Mouse (Mus musculus) MEL (cell line): ENCODE measurements at regions not wholly inside any gene's neighbourhood (a gene's known extent, or its start where the extent isn't known, plus 50 kb on each side); places are given as distances from the start of the nearest gene placed in this dataset.

Source experiments
- DNase-seq: peaks from one replicate; pipeline ENCODE4 v3.0.0; 2011; ENCODE audit warnings: low read depth, low spot score
- H3K27ac ChIP-seq: 2 replicates; pipeline ENCODE4 v1.5.1; 2012; ENCODE audit warnings: low read depth, mild to moderate bottlenecking, control low read depth, low read length, moderate library complexity; ENCODE audit not compliant: control insufficient read depth
- H3K27me3 ChIP-seq, 2 experiments: fragments of 150-350 bp in 1 of 2; sonication (generic) in 1 of 2; 2 replicates each; pipeline ENCODE4 v1.6.1; 2012; ENCODE audit warnings: low read length in 2 of 2, mild to moderate bottlenecking in 2 of 2, improper control_type of control experiment in 1 of 2, moderate library complexity in 1 of 2; ENCODE audit not compliant: insufficient read depth in 2 of 2, control insufficient read depth in 1 of 2
- H3K36me3 ChIP-seq, 2 experiments: 2 replicates each; pipeline ENCODE4 v1.6.1; 2012 to 2014; ENCODE audit warnings: low read length in 2 of 2, improper control_type of control experiment in 1 of 2, inconsistent platforms in 1 of 2, mild to moderate bottlenecking in 1 of 2; ENCODE audit not compliant: insufficient read depth in 2 of 2, control insufficient read depth in 1 of 2
- H3K4me1 ChIP-seq, 2 experiments: fragments of 150-350 bp in 1 of 2; sonication (generic) in 1 of 2; 2 replicates each; pipeline ENCODE4 v1.6.1; 2012; ENCODE audit warnings: low read length in 2 of 2, improper control_type of control experiment in 1 of 2, mild to moderate bottlenecking in 1 of 2; ENCODE audit not compliant: insufficient read depth in 2 of 2, control insufficient read depth in 1 of 2
- H3K4me3 ChIP-seq, 2 experiments: fragments of 150-350 bp in 1 of 2; sonication (generic) in 1 of 2; 2 replicates each; pipeline ENCODE4 v1.5.1; 2012; ENCODE audit warnings: low read depth in 2 of 2, low read length in 2 of 2, mild to moderate bottlenecking in 2 of 2, moderate library complexity in 2 of 2, control low read depth in 1 of 2, improper control_type of control experiment in 1 of 2; ENCODE audit not compliant: control insufficient read depth in 1 of 2, insufficient read depth in 1 of 2
- H3K79me2 ChIP-seq: 2 replicates; pipeline ENCODE4 v1.6.1; 2012; ENCODE audit warnings: mild to moderate bottlenecking, low read length, moderate library complexity; ENCODE audit not compliant: control insufficient read depth, poor library complexity, insufficient read depth
- H3K9ac ChIP-seq: 2 replicates; pipeline ENCODE4 v1.6.1; 2012; ENCODE audit warnings: low read depth, mild to moderate bottlenecking, control low read depth, low read length, moderate library complexity; ENCODE audit not compliant: control insufficient read depth, poor library complexity, severe bottlenecking
- H3K9me3 ChIP-seq: fragments of 150-350 bp; sonication (generic); replicated peaks from 2 replicates; pipeline ENCODE4 v1.6.1; 2012; ENCODE audit warnings: mild to moderate bottlenecking, low read length, improper control_type of control experiment, moderate library complexity; ENCODE audit not compliant: insufficient read depth
- BHLHE40 ChIP-seq: IDR thresholded peaks from 2 replicates; pipeline ENCODE4 v1.6.1; 2012; ENCODE audit warnings: low read depth, mild to moderate bottlenecking, inconsistent platforms, low read length, improper control_type of control experiment, borderline replicate concordance
- EP300 ChIP-seq, 2 experiments: IDR thresholded peaks; 2 replicates each; pipeline ENCODE4 v1.6.1; 2011; ENCODE audit warnings: improper control_type of control experiment in 2 of 2, low read length in 2 of 2, low read depth in 1 of 2, mild to moderate bottlenecking in 1 of 2
- GATA1 ChIP-seq: IDR thresholded peaks from 2 replicates; pipeline ENCODE4 v1.6.1; 2011; ENCODE audit warnings: low read depth, low read length, improper control_type of control experiment
- KAT2A ChIP-seq: conservative IDR thresholded peaks from 2 replicates; pipeline ENCODE4 v1.6.1; 2012; ENCODE audit warnings: low read depth, low read length, improper control_type of control experiment, inconsistent platforms
- MAZ ChIP-seq: IDR thresholded peaks from 2 replicates; pipeline ENCODE4 v1.6.1; 2012; ENCODE audit warnings: low read depth, mild to moderate bottlenecking, inconsistent platforms, low read length, improper control_type of control experiment
- MYC ChIP-seq: IDR thresholded peaks from 2 replicates; pipeline ENCODE4 v1.6.1; 2011; ENCODE audit warnings: low read depth, mild to moderate bottlenecking, low read length, improper control_type of control experiment, moderate library complexity
- NELFE ChIP-seq: IDR thresholded peaks from 2 replicates; pipeline ENCODE4 v1.6.1; 2011; ENCODE audit warnings: low read depth, low read length, improper control_type of control experiment
- NRF1 ChIP-seq: IDR thresholded peaks from 2 replicates; pipeline ENCODE4 v1.6.1; 2014; ENCODE audit warnings: low read depth, mild to moderate bottlenecking, inconsistent platforms, low read length, improper control_type of control experiment, moderate library complexity; ENCODE audit not compliant: poor library complexity, insufficient read depth, severe bottlenecking
- SIN3A ChIP-seq: IDR thresholded peaks from 2 replicates; pipeline ENCODE4 v1.6.1; 2012; ENCODE audit warnings: low read length, improper control_type of control experiment, inconsistent platforms
- TAL1 ChIP-seq: IDR thresholded peaks from 2 replicates; pipeline ENCODE4 v1.6.1; 2012; ENCODE audit warnings: mild to moderate bottlenecking, inconsistent platforms, low read length, moderate library complexity, mixed read lengths
- TBP ChIP-seq: IDR thresholded peaks from 2 replicates; pipeline ENCODE4 v1.8.0; 2011; ENCODE audit warnings: low read depth, low read length, improper control_type of control experiment
- UBTF ChIP-seq: IDR thresholded peaks from 2 replicates; pipeline ENCODE4 v1.6.1; 2012; ENCODE audit warnings: low read depth, mild to moderate bottlenecking, inconsistent platforms, low read length, improper control_type of control experiment, moderate library complexity, borderline replicate concordance; ENCODE audit not compliant: insufficient read depth
- USF1 ChIP-seq: IDR thresholded peaks from 2 replicates; pipeline ENCODE4 v1.6.1; 2014; ENCODE audit warnings: low read depth, mild to moderate bottlenecking, inconsistent platforms, low read length, improper control_type of control experiment, moderate library complexity
- USF2 ChIP-seq, 2 experiments: IDR thresholded peaks; 2 replicates each; pipeline ENCODE4 v1.6.1; 2011 to 2012; ENCODE audit warnings: improper control_type of control experiment in 2 of 2, low read length in 2 of 2, borderline replicate concordance in 1 of 2, inconsistent platforms in 1 of 2, low read depth in 1 of 2, mild to moderate bottlenecking in 1 of 2; ENCODE audit not compliant: insufficient read depth in 1 of 2
- ZC3H11A ChIP-seq: IDR thresholded peaks from 2 replicates; pipeline ENCODE4 v1.6.1; 2012; ENCODE audit warnings: low read depth, mild to moderate bottlenecking, inconsistent platforms, low read length, improper control_type of control experiment

- no peaks in the 10 kb centered on the region; a peak in 2 of 4 replicates for H3K27me3 ChIP-seq
- DNase-seq: no peak
- no peak overlapping the region for H3K27ac ChIP-seq
- no peak for TF ChIP-seq USF2 (IDR thresholded peaks at IDR 0.05; ENCODE audit: borderline replicate concordance in 1 of 2, insufficient read depth in 1 of 2, low read depth in 1 of 2, low read length in 2 of 2)
- no peak for TF ChIP-seq USF1
- no peak for TF ChIP-seq BHLHE40
- no peak for TF ChIP-seq NELFE
- TF ChIP-seq ZC3H11A: no peak
- TF ChIP-seq SIN3A: no peak
- no peak for TF ChIP-seq KAT2A
- no peak for TF ChIP-seq MYC
- H3K9me3 ChIP-seq: no peaks in the 10 kb centered on the region; the same call in 1 of the 2 replicates
- H3K4me1 ChIP-seq: no peaks in the 10 kb centered on the region
- no peaks in the 10 kb centered on the region for H3K79me2 ChIP-seq
- no peak overlapping the region for H3K4me3 ChIP-seq
- H3K9ac ChIP-seq: no peak overlapping the region
- H3K36me3 ChIP-seq: no peaks in the 10 kb centered on the region
Measured at GRCm38 (mm10) chr16:95150499-95150898, 106.9 kb upstream of the Kcnj15 start.

- no peak overlapping the region for H3K4me3 ChIP-seq
- no peak overlapping the region for H3K27ac ChIP-seq
- TF ChIP-seq MYC: no peak
- no peak for TF ChIP-seq USF2 (IDR thresholded peaks at IDR 0.05; ENCODE audit: borderline replicate concordance in 1 of 2, insufficient read depth in 1 of 2, low read depth in 1 of 2, low read length in 2 of 2)
- TF ChIP-seq TBP: no peak
- TF ChIP-seq MAZ: no peak
- TF ChIP-seq UBTF: no peak
- TF ChIP-seq TAL1: no peak
- TF ChIP-seq GATA1: no peak
- no peak overlapping the region for H3K9ac ChIP-seq
- no peaks in the 10 kb centered on the region for H3K36me3 ChIP-seq
- H3K27me3 ChIP-seq: no peaks in the 10 kb centered on the region; a peak in 2 of 4 replicates
- H3K9me3 ChIP-seq: no peaks in the 10 kb centered on the region; the same call in 1 of the 2 replicates
- H3K4me1 ChIP-seq: no peaks in the 10 kb centered on the region
- DNase-seq: no peak
- H3K79me2 ChIP-seq: no peaks in the 10 kb centered on the region
Measured at GRCm38 (mm10) chr16:95151499-95151898, 105.9 kb upstream of the Kcnj15 start.

GRCm38 (mm10) chr16:95151914-95152313 lies 105.4 kb upstream of the Kcnj15 start:
- H3K79me2 ChIP-seq: no peaks in the 10 kb centered on the region
- no peak overlapping the region for H3K4me3 ChIP-seq
- H3K27ac ChIP-seq: no peak overlapping the region
- H3K36me3 ChIP-seq: no peaks in the 10 kb centered on the region
- H3K9me3 ChIP-seq: no peaks in the 10 kb centered on the region; the same call in 1 of the 2 replicates
- TF ChIP-seq TBP (no peak), MYC (no peak), EP300 (IDR thresholded peaks at IDR 0.05; ENCODE audit: low read depth in 1 of 2, low read length in 2 of 2) (no peak), NRF1 (no peak)
- H3K9ac ChIP-seq: no peak overlapping the region
- H3K27me3 ChIP-seq: no peaks in the 10 kb centered on the region; a peak in 1 of 4 replicates
- DNase-seq: no peak
- H3K4me1 ChIP-seq: no peaks in the 10 kb centered on the region
